Mouse (Mus musculus): ENCODE data around the gene Gm5890.
"Not testable (repeated sequence)": the region's sequence is repeated elsewhere in the genome, so short reads cannot be mapped to it uniquely, and the experiment has no call there.

The Gm5890 gene

DNA sequence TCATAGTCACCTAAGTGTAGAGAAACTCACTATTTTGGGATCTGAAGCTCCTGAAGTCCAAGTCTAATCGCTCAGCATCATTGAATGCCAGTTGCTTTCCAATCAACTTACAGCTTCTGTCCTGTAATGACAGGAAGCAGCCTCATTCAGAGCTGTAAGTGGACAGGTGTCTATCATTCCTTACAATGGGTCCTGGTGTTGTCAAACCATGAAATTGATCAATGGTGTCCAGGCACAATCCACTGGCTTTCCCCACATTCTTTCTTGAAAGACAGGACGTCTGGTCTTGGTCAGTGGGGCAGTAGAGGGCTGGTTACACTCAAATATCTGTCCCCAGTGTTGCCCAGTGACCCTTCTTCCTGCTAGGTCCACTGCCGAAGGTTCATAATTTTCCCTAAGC is at the start of gene Gm5890:
Gene Gm5890, minus strand, starts transcription at position 101 of the 400 bp plus-strand sequence.
- in situ Hi-C loops (cut with MseI, MboI): not testable (repeated sequence)

GRCm38 (mm10) chr7:20233728-20234127 is 28.9 kb downstream of the Gm5890 start, which contains the start of gene Gm4498:
TSS of gene Gm4498 (minus strand) at chr7:20233828.
- in situ Hi-C loops (cut with MseI, MboI): not testable (repeated sequence)

Measured in mouse trophoblast stem cell (cell line).